Mouse (Mus musculus) kidney, postnatal 10 days (tissue): ENCODE results near the gene Slamf6.
"Not testable (repeated sequence)": the region's sequence is repeated elsewhere in the genome, so short reads cannot be mapped to it uniquely, and the experiment has no call there.

Experiments used
- DNase-seq: peaks from one replicate; pipeline ENCODE4 v3.0.0; 2021; ENCODE audit warnings: mixed read lengths

The Slamf6 gene

DNA sequence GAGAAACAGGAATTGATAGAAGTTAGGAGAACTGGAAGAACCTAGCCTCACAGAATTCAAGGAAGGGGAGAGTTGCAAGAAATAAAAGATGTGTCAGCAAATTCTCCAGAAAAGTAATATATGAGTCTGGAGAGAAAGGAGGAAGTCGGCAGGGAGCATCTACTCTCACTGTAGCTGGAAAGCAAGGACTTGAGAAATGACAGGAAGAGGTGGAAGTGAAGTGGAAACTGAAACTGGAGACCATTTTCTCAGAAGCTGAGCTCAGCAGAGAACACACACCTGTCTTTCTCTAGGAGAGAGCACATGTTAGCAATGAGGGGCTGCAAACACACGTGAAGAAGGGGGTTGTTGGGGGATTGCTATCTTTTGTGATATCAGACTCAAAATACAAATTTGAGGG, 40.1 kb downstream of the Slamf6 start:
- no peak for DNase-seq

DNA sequence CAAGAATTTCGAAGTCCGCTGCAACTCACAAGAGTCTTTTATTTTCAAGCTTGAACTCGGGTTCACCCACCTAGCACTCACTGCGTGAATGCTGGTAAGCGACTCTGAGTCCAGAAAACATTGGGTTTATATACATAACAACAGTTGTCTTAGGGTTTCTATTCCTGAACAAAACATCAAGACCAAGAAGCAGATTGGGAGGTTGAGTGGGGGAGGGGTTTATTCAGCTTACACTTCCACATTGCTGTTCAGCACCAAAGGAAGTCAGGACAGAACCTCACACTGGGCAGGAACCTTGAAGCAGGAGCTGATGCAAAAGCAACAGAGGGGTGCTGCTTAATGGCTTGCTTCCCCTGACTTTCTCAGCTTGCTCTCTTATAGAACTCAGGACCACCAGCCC, 43.4 kb downstream of the Slamf6 start:
- DNase-seq: no peak

DNA sequence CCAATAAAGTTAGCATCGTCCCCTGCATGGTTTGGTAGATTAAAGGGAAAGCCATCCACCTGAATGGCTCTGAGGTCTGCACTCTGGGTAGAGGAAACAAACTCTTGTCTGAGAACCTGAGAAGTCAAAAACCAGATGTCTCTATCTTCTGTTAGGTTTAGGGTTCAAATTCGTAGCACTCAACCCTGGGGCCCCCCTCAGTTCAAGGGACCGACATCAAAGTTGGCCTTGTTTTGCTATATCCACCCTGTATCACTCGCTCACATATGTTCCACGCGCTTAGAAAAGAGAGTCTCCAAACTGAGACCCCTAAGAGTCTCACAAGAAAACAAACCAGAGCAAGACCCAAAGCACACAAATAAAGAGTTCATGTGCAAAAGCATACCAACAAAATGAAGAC, 44.4 kb downstream of the Slamf6 start:
- DNase-seq: no peak

DNA sequence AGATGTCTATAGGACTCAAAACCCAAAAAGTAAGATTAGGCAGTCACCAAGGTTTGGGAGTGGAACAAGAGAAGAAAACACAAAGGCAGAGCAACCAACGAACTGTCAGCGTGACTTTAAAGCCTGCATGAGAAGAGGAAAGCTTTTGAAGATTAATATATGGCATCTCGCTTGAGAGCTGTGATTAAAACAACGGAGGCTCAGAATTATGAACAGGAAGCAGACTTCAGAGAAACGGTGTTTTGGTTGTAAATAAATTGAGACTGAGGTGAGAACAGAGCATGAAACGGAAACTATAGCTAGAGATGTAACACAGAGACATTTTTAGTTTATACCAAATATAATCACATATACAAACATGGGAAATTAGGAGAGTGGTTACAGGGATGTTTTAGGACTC, 46.3 kb downstream of the Slamf6 start:
- no peak for DNase-seq

DNA sequence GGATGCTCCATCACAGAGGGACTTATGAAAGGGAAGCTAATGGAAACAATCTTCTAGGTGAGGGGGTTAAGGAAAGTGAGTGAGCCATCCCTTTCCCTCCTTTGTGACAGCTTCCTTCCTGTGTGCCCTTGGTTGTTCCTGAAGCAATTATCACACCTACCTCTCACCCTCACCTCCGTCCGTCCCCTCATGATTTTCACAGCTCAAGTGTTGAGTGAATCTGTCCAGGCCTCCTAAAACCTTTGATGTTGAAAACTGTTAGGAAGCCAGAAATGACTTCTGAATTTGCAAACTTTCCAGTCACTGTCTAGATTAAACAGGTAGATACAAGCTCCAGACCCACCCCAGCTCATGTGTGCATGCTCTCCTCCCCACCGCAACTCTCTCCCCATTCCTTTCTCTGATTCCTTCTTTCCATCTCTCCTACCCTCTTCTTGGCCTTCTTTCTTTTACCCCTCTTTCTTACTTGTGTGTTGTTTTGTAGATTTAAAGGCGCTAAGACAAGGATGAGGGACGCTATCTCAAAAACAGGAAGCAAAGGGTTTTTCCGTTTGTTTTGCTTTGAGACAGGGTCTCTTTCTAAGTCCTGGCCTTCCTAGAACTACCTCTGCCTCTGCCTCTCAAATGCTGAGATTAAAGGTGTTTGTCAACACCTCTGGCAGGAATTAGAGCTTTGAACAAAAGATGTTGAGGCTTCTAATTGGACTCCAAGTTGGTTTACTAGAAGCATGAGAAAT, 48.9 kb downstream of the Slamf6 start:
- DNase-seq: no peak

DNA sequence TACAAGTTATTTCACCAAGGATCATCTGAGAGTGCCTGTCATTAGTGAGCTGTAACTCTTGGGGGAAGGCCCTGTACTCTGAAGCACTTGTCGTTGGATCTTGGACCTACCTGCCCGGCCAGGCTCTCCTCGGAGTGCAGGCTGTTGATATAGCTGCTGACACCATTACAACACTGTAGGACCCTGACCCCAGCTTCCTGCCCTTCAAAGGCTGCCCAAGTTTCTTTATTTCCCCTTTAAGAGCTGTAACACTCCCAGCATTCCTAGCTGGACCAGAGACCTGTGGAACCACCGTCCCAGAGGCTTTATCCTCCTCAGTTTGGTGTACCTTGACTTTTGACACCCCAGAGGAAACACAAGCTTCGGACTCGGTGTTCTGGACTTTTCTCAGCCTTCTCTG, 51.9 kb downstream of the Slamf6 start:
- DNase-seq: no peak

DNA sequence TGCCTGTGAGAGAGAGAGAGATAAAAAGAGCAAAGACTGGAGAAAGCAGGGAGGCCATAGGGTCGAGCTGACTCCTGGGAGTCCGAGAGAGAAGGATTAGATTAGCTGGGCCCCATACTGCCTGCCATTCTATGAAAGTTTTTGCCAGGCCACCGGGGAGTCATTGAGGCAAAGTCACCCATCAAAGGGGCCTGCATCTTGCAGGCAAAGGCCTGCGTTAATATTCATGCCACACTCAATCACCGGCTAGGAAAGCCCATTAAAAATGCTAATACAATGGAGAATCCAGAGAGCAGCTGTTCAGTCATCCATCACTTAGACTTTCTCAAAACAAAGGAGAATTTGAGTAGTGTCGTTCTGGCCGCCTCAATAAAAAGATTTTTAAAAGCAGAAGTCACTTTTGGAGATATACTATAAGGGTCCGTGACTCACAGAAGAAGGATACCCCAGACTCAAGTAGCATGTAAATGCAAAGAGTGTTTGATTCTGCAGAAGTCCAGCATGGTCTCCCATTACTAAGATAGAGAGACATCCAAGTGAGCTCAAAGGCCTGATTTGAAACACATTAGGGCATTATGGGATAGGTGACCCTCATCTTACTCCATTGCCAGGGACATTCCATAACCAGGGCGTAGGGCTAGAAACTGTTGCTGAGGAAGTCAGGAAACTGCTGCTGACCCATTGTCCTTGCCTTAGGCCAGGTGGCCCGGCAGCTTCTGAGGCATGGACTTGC, 53.7 kb downstream of the Slamf6 start:
- DNase-seq: no peak

DNA sequence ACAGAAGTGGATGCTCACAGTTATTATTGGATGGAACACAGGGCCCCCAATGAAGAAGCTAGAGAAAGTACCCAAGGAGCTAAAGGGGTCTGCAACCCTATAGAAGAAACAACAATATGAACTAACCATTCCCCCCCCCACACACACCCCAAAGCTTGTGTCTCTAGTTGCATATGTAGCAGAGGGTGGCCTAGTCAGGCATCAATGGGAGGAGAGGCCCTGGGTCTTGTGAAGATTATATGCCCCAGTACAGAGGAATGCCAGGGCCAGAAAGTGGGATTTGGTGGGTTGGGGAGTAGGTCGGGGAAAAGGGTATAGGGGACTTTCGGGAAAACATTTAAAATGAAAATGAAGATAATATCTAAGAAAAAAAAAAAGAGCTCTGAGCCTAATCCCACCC, 57.0 kb downstream of the Slamf6 start:
- DNase-seq: not testable (repeated sequence)

DNA sequence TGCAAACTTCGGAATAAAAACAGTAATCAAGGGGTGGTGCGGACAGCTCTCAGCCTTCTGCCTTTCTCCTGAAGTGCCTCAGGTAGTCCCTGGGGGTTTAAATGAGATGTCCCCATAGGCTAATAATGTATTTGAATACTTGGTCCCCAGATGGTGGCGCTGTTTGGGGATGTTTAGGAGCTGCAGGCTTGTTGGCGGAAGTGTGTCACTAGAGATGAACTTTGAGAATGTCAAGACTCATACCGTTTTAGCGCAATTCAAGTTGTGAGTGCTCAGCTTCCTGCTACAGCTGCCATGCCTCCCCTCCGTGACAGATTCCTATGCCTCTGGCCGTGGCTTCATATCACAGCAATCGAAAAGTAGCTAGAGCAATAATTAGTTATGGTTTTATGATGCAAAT, 58.1 kb downstream of the Slamf6 start:
- no peak for DNase-seq

DNA sequence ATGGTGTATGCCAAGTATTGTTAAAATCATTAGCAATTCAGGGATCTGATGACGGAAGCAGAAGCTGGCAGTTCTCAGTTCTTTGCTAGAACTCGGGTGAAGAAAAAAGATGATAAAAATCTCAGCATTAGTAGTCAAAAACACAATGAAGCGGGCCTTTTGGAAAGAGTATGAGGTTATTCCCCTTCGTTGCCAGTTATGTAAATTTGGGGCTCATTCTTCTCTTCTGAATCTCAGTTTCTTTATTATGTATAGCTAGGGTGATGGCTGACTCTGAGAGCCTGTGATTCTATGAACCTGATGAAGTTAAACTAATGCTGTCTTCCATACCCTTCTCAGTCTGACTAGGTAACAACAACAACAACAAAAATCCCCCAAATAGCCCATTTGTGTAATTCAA, 58.5 kb downstream of the Slamf6 start:
- DNase-seq: no peak

DNA sequence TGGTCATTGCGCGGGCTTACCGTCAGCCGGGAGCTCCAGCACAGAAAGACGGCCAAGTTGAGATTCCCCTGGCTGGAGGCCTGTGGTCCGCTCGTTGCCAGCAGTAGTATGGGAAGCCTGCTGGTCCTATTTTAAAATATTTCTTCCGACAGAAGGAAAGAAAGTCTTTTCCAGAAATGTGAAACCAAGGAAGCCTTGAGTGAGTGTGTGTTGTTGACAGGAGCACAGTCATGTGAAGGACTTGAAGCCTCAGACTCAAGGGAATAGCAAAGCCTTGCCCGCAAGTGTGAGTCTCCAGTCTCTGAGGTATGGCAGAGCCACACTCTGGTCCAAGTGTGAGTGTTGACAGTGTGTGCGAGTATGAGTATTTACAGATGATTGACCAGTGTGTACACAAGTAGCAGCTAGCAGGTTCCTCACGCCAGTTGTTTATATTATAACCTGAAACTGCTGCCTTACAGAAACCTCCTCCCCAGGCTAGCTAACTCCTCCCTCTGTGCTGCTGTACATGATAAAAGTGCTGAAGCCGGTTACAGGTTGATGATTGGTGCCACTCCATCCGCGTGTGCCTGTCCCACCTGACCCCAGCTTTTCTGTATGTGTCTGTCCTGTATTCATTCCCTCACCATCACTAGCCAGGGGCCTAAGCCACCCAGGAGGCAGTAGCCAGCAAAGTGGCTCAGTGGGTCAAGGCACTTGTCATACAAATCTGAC, 59.7 kb downstream of the Slamf6 start:
- DNase-seq: peak; percentile 22

DNA sequence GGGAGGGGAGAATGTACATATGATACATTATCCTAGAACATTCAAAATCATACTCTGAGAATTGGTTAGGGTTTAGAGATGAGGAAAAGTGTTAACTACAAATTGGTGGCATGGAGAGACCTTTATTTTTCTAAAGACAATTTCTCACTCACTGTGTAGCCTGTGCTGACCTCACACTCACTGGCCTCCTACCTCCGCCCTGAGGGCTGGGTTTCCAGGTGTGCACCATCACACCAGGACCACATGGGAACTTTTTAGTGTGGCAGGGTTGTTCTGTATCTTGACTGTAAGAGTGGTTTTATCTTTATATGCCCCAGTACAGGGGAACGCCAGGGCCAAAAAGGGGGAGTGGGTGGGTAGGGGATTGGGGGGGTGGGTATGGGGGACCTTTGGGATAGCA, 60.6 kb downstream of the Slamf6 start:
- DNase-seq: no peak

DNA sequence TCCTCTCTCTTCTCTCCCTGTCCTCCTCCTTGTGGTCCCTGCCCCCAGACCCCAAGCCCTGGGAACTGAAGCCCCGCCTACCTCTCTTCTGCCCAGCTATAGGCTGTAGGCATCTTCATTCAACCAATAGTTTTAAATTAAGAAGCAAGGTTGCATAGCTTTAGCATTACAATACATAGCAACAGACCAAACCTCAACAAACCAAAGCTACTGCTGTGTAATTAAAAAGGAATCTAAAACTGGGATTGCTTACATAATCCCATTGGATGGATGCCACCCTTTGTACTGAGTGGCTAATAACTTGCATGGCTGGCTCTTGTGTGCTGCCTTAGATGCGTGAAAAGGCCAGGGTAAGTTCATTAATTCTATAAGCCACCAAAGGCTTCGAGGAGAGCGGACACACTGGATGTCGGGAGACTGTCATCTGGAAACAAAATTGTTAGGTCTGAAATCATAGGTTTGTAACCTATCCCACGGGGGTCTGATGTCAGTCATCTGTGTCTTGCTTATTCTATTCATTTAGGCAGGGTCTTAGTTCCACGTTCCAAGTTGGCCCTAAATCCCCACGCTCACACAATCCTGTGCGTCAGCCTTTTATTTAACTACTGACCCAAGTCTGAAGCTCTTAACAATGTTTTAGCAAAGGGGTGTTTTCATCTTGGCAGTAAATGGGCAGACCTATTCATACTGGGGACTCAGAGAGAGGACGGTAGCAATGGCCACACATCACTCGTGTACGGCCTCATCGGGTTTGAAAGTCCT, 62.8 kb downstream of the Slamf6 start:
- DNase-seq: no peak

DNA sequence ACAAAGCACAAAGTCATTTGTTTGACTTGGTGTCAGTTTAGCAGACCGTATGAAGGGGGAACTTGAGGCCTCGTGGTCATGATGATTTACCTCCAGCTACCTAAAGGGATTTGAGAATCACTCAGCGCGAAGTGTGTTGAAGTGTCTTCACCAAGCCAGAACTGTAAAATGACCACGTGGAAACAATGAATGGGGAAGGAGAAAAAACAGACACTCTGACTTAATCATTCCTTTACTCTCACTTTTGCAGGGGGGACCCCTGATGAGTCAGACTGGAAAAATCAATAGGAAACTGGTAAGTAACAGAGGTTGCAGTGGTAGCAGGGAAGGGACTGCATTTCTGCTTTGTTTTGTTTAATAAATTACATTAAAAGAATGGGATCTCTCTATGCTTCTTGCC, 64.9 kb downstream of the Slamf6 start:
- DNase-seq: no peak

DNA sequence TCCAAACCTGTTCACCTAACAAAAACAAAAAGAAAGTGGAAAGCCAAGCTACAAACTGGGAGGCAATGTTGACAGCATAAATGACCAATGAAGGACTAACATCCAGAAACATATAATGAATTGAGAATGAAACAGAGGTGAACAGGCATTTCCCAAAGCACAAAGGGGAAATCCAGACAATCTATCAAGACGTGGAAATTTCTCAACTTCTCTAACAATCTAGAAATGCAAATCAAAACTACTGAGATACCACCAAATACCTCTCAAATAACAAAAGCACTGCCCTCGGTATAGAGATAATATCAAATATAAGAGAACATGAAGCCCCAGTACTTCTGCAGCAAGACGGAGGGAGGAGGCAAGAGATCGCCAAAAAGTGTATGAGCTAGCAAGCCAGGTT, 65.4 kb downstream of the Slamf6 start:
- DNase-seq: no peak

DNA sequence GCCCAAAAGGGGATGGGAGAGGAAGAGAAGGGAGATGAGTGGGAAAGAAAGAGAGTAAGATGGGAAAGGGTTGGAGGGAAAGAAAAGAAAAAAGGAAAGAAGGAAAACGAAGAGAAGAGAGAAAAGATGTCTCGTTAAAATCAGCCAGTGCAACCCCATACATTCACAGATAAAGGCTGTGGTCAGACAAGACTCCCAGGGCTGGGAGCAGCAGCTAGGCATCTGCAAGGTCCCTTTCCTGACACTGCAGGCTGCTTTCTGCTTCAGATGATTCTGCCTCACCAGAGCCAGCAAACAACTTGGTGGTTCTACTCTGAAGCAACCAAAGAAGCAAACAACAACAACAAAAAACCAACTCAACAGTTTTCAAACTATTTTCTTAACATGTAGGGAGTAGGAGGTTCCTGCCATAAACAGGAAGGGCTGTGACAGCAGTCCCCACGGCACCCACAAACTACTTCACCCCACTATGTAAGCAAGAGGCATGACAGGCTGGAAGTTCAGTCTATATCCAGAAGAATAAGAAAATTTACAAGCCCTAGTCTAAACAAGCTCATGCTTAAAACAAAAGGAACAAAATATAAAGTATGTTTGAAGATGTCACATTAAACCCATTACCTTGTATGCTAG, 66.2 kb downstream of the Slamf6 start:
- DNase-seq: no peak

DNA sequence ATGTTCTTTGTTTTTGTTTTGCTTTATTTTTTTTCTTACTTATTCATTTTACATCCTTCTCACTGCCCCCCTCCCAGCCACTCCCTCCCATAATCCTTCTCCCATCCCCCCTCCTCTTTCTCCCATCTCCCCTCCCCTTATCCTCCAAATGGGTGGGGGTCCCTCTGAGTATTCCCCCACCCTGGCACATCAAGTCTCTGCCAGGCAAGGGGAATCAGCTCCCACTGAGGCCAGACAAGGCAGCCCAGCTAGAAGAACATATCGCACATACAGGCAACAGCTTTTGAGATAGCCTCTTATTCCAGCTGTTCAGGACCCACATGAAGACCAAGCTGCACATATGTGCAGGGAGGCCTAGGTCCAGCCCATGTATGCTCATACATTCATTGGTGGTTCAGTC, 66.8 kb downstream of the Slamf6 start:
- no peak for DNase-seq

DNA sequence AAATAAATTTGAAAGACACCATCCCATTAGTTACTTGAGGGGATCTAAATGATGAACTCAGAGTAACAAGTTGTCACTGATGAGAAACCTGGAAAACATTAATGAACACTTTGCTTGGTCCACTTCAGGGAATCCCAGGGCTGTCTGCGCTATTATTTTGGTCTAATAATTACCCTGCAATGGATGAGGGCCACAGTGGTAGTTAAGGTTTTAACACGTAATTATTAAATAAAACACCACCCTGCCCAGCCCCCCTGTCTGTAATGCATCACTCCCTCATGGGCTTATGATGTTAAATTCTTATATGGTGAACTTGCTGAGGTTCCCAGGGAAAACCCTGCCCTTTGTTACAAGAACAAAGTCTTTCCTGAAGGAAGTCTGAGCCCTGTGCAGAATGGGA, 74.6 kb downstream of the Slamf6 start:
- DNase-seq: no peak

DNA sequence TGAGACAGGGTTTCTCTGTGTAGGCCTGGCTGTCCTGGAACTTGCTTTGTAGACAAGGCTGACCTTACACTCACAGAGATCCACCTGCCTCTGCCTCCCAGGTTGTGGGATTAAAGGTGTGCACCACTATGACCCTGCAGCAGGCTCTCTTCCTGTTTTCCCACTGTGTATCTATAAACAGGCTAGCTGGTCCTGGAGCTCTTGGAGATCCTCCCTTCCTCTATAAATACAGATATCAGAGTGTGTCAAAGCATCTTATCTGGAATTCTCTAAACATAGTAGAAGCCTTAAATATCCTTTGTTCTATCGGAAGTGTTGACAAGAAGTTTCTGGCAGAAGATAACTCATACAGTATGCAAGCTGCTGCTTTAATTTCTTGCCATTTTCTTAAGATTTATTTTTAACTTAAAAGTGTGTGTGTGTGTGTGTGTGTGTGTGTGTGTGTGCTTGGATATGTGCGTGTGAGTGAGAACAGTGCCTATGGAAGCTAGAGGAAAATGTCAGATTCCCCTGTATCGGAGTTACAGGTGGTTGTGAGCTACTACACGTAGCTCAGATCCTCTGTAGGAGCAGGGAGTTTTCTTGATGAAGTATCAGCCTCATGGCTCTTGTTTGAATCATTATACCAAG, 75.7 kb downstream of the Slamf6 start:
- no peak for DNase-seq

DNA sequence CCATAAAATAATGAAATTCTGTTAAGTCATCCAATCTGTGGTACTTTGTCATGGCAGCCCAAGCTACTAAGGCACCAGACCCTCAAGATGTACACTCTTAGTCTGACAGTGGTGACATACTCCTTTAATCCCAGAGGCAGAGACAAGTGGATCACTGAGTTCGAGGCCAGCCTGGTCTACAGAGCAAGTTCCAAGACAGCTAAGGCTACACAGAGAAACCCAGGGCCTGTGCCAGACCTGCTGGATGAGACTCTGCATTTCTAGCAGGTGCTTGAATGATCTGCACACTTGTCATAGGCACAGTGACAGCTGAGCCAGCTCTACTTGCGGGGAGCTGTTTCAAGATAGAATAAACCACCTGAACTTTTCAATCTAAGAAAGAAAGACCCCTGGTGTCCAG, 77.2 kb downstream of the Slamf6 start:
- no peak for DNase-seq

DNA sequence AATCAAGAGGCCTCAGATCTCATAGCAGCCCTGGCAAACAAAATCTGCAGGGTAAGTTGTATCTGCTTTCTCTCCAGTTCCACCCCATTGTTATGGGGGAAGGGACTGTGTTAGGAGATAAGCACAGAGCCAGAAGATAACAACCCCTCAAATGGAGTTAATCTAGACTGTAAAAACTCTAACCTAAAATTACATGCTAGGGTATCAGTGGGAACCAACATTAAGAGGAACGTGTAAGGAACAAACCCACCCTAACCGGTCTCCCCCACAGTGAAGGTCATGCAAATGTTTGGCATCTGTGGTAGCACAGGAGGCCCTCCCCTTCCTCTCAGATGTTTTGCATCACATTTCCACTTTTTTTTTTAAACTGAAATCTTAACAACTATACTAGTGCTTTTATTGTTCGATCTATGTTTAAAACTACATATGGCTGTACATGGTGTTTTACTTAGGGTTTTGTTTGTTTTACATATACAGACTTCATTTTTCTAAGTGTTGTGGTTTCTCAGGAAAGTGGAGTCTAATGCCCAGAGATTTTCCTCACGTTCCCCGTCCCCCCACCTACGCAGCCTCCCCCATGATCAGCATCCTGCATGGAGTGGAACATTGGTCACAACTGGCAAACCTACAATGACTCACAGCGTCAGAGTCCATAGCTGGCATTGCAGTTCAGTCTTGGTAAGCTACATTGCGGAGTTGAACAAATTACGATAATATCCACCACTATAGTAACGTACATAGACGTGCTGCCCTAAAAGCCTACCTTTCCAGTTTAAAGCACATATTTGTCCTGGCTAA, 77.8 kb downstream of the Slamf6 start:
- DNase-seq: no peak
